Mouse (Mus musculus): ENCODE results near the gene Fam114a2. TPM values are rescaled to one million over a fixed set of nuclear protein-coding genes. Genes with fewer than 3 reads are reported as not detected.
"Not testable (repeated sequence)": the region's sequence is repeated elsewhere in the genome, so short reads cannot be mapped to it uniquely, and the experiment has no call there.

Fam114a2 gene
- 10 to 100 TPM; 31.8 to 33.1 TPM for total RNA-seq (2021)
- long read RNA-seq, experiment 1, transcript Fam114a2-201 (14 exons, 2,557 nt) = major isoform, 7 of 46 reads
- long read RNA-seq, experiment 1, partial matches to known transcripts = 3 of 46 reads
- long read RNA-seq, experiment 1, other reads (novel, unspliced or antisense) = 36 of 46 reads
- long read RNA-seq, experiment 2, partial matches to known transcripts = 2 of 42 reads
- long read RNA-seq, experiment 2, other reads (novel, unspliced or antisense) = 36 of 42 reads

DNA sequence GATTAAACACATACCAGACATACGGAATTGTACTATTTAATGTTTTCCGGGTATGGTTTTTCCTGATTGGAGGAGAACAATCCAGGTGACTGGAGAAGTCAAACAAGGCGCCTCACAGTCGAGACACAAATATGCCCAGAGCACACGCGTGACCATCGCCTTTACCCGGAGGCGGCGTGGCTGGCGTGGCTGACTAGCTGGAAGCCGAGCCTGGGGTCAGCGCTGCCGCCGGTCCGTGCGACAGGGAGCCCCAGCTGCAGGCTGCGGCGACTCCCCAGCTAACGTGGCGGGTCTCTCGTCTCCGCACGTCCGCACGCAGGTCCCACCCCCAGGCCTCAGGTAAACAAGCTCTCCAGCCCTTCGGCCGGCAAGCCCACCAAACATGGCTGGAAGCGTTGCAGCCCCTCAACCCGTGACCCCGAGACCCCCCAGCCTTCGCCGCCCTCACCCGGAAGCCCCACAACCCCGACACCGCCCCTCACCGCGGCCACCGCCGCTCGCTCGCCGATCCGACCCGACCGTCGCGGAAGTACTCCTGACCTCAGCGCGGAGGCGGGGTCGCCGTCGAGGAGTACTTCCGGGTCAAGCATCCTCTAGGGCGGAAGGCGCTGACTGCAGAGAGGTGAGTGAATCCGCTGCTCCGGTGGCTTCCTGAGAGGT lies at the start of gene Fam114a2, which contains the start of gene Mfap3:
Gene Fam114a2, minus strand, starts transcription at position 527 of the 660 bp plus-strand sequence.
Gene Mfap3, plus strand, starts transcription at position 574 of the 660 bp plus-strand sequence.
- peak; percentile 90 to 91 for DNase-seq (ENCODE audit: low spot score in 2 of 2)

- DNase-seq (ENCODE audit: low spot score in 2 of 2) = peak in 1 of 2 experiments; percentile 12
Observed at GRCm38 (mm10) chr11:57566091-57567035, 47.9 kb upstream of the Fam114a2 start.

DNA sequence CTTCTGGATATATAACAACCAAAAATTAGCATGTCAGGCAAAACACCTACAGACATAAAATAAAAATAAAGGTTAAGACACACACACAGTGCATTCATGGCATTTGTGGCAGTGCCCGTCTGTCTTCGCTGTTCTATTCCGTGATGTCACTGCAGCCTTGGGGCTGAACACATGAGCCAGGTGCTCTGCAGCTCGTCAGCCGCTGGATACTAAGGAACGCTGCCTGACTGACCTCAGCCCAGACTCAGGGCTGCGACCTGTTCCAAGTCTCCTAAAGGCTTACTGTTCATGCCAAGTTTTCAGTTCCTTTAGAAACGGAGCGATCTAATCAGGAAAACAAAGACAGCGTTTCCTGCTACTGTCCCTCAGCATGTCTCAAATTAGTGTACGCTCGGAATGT lies 46.1 kb upstream of the Fam114a2 start:
- no peak for DNase-seq (ENCODE audit: low spot score in 2 of 2)

DNA sequence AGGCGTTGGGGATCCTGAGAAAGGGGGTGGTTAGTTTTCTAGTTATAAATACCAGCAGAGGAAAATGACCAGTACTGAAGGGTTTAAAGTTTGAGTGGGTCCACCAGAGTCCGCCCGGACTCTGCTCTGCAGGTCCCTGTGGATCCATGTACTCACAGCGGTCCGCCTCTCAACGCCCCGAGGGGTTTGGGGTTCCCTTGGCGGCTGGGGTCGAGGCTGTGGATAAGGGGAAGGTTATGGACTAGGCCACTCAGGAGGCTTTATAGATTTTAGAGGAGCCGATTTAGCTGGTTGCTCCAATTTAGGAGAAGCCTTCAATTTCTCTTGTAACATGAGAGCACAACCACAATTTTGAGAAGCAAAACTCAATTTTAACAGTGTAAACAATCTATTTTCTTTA lies 39.5 kb upstream of the Fam114a2 start:
- not testable (repeated sequence) for DNase-seq (ENCODE audit: low spot score in 2 of 2)

- no peak for DNase-seq (ENCODE audit: low spot score in 2 of 2)
Observed at GRCm38 (mm10) chr11:57553015-57553780, 34.8 kb upstream of the Fam114a2 start.

GRCm38 (mm10) chr11:57551016-57551415 lies 32.6 kb upstream of the Fam114a2 start:
- DNase-seq (ENCODE audit: low spot score in 2 of 2) = no peak

GRCm38 (mm10) chr11:57550230-57550629 lies 31.8 kb upstream of the Fam114a2 start:
- no peak for DNase-seq (ENCODE audit: low spot score in 2 of 2)

GRCm38 (mm10) chr11:57548618-57549550 lies 30.5 kb upstream of the Fam114a2 start:
- peak; percentile 70 to 83 for DNase-seq (ENCODE audit: low spot score in 2 of 2)

DNA sequence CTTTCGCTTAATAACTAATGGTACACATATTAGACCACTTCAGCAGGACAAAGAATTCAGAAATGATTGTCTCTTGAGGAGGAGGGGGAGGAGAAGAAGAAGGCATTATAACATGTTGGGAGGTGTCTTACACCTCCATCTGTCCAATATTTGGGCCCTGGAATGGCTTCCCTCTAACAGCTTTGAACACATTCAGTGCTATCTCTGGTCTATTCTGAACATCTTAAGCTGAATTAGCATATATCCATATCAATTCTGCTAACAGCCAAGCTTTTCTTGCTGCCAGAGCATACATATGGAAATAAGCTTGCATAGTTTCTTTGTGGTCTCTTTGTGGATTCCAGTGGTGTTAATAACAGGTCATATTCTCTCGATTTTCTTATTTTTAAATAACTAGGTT lies 22.3 kb upstream of the Fam114a2 start:
- no peak for DNase-seq (ENCODE audit: low spot score in 2 of 2)

DNA sequence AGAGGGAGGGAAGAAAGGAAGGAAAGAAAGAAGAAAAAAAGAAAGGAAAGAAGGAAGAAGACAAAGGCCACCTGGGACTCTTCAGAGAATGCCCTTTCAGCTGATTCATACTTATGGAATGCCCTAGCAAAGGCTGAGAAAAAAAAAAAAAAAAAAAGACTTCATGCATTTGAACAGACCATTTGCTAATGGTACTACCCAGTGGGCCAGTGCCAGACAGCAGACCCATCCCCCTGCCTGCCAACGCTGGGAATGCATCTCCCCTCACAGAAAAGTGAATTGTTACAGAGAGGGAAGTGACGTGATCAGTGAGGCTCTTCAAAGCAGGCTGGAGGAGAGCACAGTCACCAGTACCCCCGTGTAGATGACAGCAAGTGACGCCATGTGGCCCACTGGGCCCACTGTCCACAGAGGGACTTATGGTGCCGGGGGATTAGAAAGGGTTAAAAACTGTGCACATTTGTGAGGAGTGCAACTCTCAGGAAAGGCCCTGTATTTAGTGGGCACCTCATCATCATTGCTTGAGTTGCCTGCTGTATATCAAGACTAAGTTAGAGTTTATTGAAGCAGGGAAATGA lies 21.5 kb upstream of the Fam114a2 start:
- DNase-seq (ENCODE audit: low spot score in 2 of 2) = no peak

DNA sequence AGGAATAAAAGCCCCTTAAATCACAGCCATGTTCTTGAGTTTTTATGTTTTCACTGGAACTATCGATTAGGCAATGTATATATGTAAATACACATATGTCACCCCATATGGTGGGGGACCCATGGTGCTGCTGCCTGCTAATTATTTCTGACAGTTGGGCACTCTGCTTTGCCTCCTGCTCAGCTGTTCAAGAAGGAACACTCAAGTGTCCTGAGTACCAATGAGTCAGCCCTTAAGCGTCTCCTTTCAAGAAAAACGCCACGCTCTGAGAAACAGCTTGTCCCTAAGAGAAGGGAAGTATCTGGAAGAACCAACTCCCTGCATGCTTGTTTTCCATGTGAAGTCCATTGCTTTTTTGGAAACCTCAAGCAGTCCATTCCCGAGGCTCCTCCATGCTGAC lies 17.5 kb upstream of the Fam114a2 start:
- DNase-seq (ENCODE audit: low spot score in 2 of 2) = no peak

GRCm38 (mm10) chr11:57532306-57532705 lies 13.9 kb upstream of the Fam114a2 start:
- no peak for DNase-seq (ENCODE audit: low spot score in 2 of 2)

DNA sequence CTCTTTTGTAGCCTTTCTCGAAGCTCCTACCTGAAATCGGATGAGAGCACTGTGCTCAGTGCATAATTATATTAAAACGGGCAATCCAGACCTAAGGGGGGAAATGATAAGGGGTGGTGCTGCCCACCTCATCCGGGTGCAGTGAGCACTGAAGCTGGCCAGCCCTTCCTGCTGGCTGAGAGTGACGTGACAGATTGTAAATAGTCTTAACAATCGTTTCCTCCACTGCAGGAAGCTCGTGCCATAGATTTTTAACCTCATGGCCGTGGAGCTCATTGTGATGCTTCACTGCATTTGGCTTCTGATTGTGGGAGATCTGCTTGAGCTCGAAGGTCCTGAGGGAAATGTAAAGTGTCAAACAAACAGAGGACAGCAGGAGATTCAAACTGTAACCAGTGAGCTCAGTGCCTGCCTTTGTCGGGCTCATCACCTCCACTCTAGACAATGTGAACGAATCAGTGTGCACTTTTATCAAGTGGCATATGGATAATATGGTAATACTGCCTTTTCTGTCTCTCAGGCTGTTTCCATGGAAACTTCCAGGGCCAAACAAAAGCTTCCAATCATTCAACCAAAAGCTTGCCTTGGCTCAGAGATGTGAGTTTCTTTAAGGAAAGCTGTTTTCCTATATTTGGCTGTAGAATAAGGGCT lies 13.0 kb upstream of the Fam114a2 start:
- no peak for DNase-seq (ENCODE audit: low spot score in 2 of 2)

DNA sequence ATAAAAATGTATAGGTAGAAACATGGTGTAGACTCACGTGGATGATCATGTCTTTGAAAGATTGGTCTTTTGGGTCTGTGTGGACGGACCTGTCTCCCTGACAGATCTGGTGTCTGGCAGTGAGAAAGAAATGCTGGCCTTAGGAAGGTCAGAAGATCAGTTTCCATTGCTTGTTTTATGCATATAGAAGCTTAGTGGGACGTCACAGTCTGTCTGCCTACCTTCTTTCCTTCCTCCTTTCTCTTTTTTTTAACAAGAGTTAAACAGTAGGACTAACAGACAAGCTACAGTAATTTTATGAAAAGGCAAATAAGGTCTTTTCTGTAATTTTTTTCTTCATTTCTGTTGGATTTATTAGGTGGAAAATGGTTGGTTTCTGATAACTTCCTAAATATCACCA lies 10.7 kb upstream of the Fam114a2 start:
- no peak for DNase-seq (ENCODE audit: low spot score in 2 of 2)

DNA sequence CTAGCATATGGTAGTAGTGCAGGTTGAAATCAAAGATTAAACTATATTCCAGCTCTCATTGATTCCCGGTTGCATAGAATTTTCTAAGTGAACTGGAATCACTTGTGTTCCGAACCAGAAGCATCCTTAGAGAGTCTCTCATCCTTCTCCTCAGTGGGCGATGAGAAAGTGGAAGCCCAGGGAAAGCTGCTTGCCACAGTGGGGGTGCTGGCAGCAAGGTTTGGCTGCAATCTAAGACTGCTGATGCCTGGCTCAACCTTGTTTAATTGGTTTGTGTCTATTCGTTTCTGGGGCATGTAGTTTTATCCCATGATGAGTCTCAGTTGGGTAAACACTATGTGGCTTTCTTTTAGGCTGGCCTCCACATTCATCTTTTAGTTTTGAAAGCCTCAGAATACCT lies 9.1 kb upstream of the Fam114a2 start:
- no peak for DNase-seq (ENCODE audit: low spot score in 2 of 2)

DNA sequence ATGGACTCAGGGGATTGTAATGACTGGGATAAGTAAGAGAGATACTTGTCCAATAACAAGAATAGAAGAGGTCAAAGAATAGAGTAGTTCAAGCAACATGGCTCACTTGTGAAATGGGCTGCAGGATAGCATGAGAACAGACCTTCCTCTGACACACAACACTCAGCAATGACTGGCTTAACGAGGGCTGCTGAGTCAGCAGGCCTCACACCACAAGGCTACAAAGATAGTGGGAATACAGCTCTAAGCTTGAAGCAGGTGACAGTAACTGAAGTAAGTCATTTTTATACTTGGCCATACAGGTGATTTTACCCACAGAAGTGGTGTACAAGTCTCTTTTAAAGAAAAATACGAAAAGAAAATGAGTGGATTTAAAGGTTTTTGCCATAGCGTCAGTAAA lies 7.5 kb upstream of the Fam114a2 start:
- no peak for DNase-seq (ENCODE audit: low spot score in 2 of 2)

DNA sequence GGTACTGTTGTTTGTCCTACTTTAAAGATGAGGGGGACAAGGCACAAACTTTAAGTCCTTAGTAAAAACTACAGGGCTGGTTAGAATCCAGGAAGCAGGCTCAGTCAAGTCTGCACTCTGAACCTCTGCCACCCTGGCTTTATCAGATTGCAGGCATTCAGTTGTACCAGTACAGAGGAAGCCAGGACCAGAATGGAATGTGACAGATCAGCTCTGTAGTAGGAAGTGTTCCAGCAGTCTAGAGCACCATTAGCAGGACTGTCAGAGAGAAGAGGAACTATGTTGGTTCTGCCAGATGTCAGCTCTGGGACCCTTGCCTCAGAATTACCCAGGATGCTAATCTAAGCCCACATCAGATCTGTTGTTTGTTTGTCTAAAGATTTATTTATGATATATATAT lies 6.2 kb upstream of the Fam114a2 start:
- no peak for DNase-seq (ENCODE audit: low spot score in 2 of 2)

DNA sequence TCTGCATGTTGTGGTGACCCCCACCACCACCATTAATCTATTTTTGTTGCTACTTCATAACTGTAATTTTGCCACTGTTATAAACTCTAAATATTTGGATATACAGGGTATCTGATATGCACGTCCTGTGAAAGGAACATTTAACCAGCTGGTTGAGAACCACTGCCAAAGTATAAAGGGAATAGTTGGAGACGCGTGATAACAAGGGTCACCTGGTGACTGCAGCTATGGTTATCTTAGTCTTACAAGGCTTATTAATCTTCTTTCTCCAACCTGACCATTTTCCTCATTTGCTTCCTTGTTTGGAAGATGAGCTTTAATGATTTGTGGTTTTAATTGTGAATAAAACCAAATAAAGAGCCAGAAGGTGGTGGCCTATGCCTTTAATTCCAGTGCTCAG lies 5.0 kb upstream of the Fam114a2 start:
- no peak for DNase-seq (ENCODE audit: low spot score in 2 of 2)

DNA sequence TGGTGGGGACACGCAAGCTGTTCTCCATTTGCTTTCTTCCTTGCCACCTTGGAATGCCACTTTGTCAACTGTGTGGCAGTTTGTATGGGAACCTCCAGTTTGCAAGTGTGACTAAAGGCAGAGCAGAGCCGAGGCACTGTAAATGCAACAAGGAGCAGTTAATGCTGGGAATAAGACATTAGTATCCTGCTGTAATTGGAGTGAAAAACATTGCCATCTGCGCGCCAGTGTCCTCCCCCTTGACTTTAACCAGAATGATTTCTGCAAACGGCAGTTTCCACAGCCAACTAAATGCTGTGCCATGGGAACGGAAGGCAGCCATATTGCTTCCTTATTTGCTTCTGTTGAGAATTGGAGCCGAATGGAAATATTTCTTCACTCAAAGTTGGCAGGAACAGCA lies 3.6 kb upstream of the Fam114a2 start:
- DNase-seq (ENCODE audit: low spot score in 2 of 2) = peak; percentile 38 to 50
